Mouse (Mus musculus): ENCODE measurements around the gene Ctsl.
A peak's percentile ranks its signal among the peaks of the same experiment; 100 is the strongest.

The Ctsl gene

DNA sequence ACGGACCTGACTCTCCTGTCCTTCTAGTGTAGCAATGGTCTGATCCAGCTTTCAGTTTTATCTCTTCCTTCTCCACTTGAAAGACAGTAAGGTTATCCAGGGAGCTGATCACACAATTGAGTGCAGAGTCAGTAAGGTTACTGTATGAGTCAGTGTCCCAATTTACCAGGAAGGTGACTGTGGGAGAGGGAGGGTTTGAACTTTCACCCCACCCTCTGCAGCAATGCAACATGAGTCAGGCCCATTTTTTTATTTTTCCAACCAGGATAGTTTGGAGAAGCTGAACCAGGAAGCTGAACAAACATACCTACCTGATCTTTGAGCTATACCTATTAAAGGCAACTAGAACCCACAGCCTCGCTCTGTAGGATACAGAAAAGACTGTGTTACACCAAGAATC lies 21.2 kb downstream of the Ctsl start:
- H3K4me3 ChIP-seq (replicated peaks; ENCODE audit: low read length): no peak overlapping the region
- H3K36me3 ChIP-seq (ENCODE audit: insufficient read depth, low read length): no peaks in the 10 kb centered on the region
- peaks cover 1% of the 10 kb centered on the region; the same call in 1 of the 2 replicates for H3K4me1 ChIP-seq (replicated peaks; ENCODE audit: low read depth, low read length)
- no peaks in the 10 kb centered on the region for H3K9me3 ChIP-seq (ENCODE audit: low read length)
- no peak for TF ChIP-seq NANOG (IDR thresholded peaks at IDR 0.05; ENCODE audit: borderline replicate concordance, low read length)
- TF ChIP-seq CTCF (conservative IDR thresholded peaks at IDR 0.05; ENCODE audit: low read length): no peak
- no peak for TF ChIP-seq POU5F1 (IDR thresholded peaks at IDR 0.05; ENCODE audit: borderline replicate concordance, low read length)
- peaks cover 7% of the 10 kb centered on the region; the same call in 1 of the 2 replicates for H3K27me3 ChIP-seq (ENCODE audit: insufficient read depth, low read length)

DNA sequence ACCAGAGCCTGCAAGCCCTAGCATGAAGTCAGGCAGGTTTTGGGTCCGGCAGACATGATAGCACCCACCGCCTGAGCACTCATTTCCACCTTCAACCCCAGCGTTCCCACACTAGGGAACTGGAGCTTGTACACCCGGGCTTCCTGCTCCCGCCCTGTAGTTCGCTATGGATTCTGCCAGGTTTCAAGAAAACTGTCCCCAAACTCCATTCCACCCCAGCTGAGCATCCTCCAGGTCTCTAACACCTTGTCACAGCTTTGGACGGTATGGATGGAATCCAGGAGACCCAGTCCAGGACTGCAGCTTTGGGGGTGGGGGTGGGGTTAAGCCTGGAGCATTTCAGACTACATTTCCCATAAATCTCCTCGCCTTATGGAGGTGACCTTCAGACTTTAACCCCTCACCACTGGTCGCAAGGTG lies 26.6 kb downstream of the Ctsl start:
- Histone ChIP-seq H3K27me3 (ENCODE audit: insufficient read depth, low read length) (peaks cover 7% of the 10 kb centered on the region; the same call in 1 of the 2 replicates), H3K9me3 (ENCODE audit: low read length) (no peaks in the 10 kb centered on the region), H3K4me1 (replicated peaks; ENCODE audit: low read depth, low read length) (peaks cover 15% of the 10 kb centered on the region), H3K4me3 (replicated peaks; ENCODE audit: low read length) (peak overlapping the region; percentile 78), H3K36me3 (ENCODE audit: insufficient read depth, low read length) (no peaks in the 10 kb centered on the region)
- no peak for TF ChIP-seq POU5F1 (IDR thresholded peaks at IDR 0.05; ENCODE audit: borderline replicate concordance, low read length)
- no peak for TF ChIP-seq CTCF (conservative IDR thresholded peaks at IDR 0.05; ENCODE audit: low read length)
- no peak for TF ChIP-seq NANOG (IDR thresholded peaks at IDR 0.05; ENCODE audit: borderline replicate concordance, low read length)

DNA sequence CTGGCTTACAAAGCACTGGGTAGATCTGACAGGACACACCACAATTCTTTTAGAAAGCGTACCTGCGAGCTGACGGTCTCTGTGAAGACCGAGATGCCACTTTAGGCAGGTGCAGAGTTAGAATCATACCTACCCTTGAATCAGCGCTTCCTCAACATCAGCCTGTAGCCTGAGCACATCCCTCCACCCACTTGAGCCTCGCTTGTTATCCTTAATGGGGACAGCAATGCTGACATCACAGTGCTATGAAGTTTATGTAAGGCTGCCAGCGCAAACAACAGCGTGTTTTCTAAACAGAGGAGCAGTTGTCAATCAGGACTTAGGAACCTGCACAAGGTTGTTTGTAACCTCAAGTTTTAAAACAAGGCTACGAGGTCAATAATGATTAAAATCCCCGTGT lies 27.1 kb downstream of the Ctsl start:
- TF ChIP-seq POU5F1 (IDR thresholded peaks at IDR 0.05; ENCODE audit: borderline replicate concordance, low read length): no peak
- TF ChIP-seq NANOG (IDR thresholded peaks at IDR 0.05; ENCODE audit: borderline replicate concordance, low read length): no peak
- TF ChIP-seq CTCF (conservative IDR thresholded peaks at IDR 0.05; ENCODE audit: low read length): no peak
- Histone ChIP-seq H3K4me1 (replicated peaks; ENCODE audit: low read depth, low read length) (peaks cover 15% of the 10 kb centered on the region), H3K27me3 (ENCODE audit: insufficient read depth, low read length) (0 out of 2 replicates have a peak, but pooled peaks cover 5% of the 10 kb centered on the region), H3K36me3 (ENCODE audit: insufficient read depth, low read length) (no peaks in the 10 kb centered on the region), H3K4me3 (replicated peaks; ENCODE audit: low read length) (peak overlapping the region; percentile 78), H3K9me3 (ENCODE audit: low read length) (no peaks in the 10 kb centered on the region)

DNA sequence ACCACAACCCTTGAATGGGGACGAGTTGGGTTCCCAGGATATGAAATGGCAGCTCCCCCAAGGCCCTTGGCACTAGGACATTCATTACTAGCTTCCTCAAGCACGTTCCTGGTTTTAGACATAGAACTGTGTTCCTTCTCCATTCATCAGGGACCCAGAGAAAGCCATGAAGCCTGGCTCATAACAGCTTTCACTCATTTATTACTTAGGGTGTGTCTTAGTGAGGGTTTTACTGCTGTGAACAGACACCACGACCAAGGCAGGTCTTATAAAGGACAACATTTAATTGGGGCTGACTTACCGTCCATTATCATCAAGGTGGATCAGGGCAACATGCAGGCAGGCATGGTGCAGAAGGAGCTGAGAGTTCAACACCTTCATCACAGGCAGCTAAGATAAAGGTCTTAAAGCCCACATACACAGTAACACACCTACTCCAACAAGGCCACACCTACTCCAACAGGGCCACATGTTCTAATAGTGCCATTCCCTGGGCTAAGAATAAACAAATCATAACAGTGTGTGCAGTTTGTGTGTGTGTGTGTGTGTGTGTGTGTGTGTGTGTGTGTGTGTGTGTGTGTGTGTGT lies 35.1 kb downstream of the Ctsl start:
- no peaks in the 10 kb centered on the region for H3K4me1 ChIP-seq (replicated peaks; ENCODE audit: low read depth, low read length)
- no peak for TF ChIP-seq NANOG (IDR thresholded peaks at IDR 0.05; ENCODE audit: borderline replicate concordance, low read length)

DNA sequence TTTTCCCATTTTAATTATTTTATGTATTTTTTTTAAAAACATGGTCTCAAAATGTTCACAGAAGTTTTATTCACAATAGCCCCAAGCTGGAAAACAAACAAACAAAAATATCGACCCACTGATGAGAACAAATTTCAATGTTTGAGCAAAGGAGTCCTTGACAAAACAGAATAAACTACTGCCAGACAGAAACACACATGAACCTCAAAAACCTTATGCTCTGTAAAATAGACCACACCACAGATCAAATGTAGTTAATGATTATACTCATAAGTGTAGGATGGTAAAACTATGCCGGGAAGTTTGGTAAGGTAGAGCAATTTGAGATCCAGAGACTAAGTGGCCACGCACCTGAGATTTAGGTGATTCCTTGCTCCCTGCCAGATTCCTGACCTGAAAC lies 37.6 kb downstream of the Ctsl start:
- TF ChIP-seq NANOG (IDR thresholded peaks at IDR 0.05; ENCODE audit: borderline replicate concordance, low read length): no peak
- no peak for TF ChIP-seq POU5F1 (IDR thresholded peaks at IDR 0.05; ENCODE audit: borderline replicate concordance, low read length)
- TF ChIP-seq CTCF (conservative IDR thresholded peaks at IDR 0.05; ENCODE audit: low read length): no peak
- Histone ChIP-seq H3K4me1 (replicated peaks; ENCODE audit: low read depth, low read length) (peaks cover 5% of the 10 kb centered on the region), H3K27me3 (ENCODE audit: insufficient read depth, low read length) (no peaks in the 10 kb centered on the region), H3K36me3 (ENCODE audit: insufficient read depth, low read length) (no peaks in the 10 kb centered on the region), H3K9me3 (ENCODE audit: low read length) (no peaks in the 10 kb centered on the region), H3K4me3 (replicated peaks; ENCODE audit: low read length) (no peak overlapping the region)

More for the DNA sequence above, 35.1 kb downstream of the Ctsl start:
- Histone ChIP-seq H3K27me3 (ENCODE audit: insufficient read depth, low read length) (no peaks in the 10 kb centered on the region), H3K36me3 (ENCODE audit: insufficient read depth, low read length) (no peaks in the 10 kb centered on the region), H3K9me3 (ENCODE audit: low read length) (no peaks in the 10 kb centered on the region), H3K4me3 (replicated peaks; ENCODE audit: low read length) (no peak overlapping the region)

DNA sequence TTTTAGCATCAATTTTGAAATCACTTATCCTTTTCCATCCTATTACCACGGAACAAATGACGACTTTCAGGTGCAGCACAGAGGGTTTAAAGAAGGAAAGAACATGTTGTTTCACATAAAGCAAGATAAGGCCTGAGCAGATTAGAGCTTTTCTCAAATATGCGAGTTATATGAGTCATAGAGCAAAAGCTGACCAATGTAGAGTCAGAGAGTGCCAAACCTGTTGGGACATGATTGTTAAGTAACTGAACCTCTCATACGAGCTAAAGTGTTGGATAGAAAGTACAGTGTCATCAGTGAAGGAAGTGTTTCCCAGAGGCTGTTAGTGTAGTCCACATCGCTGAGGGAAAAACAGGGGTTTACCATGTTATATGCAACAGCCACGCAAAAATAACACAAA lies 38.4 kb downstream of the Ctsl start:
- Histone ChIP-seq H3K36me3 (ENCODE audit: insufficient read depth, low read length) (no peaks in the 10 kb centered on the region), H3K4me3 (replicated peaks; ENCODE audit: low read length) (no peak overlapping the region), H3K4me1 (replicated peaks; ENCODE audit: low read depth, low read length) (peaks cover 5% of the 10 kb centered on the region), H3K9me3 (ENCODE audit: low read length) (no peaks in the 10 kb centered on the region), H3K27me3 (ENCODE audit: insufficient read depth, low read length) (no peaks in the 10 kb centered on the region)
- TF ChIP-seq CTCF (conservative IDR thresholded peaks at IDR 0.05; ENCODE audit: low read length): no peak
- TF ChIP-seq NANOG (IDR thresholded peaks at IDR 0.05; ENCODE audit: borderline replicate concordance, low read length): no peak
- no peak for TF ChIP-seq POU5F1 (IDR thresholded peaks at IDR 0.05; ENCODE audit: borderline replicate concordance, low read length)

DNA sequence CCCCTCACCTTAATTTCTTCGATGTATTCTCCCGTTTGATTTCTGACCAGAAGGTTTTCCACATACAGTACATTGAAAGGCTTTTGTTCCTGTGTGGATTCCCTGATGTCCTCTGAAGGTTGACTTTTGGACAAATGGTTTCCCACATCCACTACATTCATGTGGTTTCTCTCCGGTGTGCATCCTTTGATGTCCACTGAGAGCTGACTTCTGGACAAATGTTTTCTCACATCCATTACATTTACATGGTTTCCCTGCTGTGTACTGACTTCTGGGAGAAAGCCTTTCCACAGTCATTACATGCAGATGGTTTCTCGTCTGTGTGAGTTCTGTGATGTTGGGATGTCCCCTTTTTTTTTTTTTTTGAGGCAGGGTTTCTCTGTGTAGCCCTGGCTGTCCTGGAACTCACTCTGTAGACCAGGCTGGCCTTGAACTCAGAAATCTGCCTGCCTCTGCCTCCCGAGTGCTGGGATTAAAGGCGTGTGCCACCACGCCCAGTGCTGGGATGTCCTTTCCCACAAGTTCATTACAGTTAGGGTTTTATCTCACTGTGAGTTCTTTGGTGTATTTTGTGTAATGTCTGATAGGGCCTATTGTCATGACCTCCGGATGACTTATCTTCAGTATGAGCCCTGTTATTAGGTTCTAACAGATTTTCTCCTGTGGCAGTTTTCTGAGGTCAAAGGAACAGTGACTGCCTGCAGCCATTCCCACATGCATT lies 48.0 kb downstream of the Ctsl start:
- Histone ChIP-seq H3K9me3 (ENCODE audit: low read length) (no peaks in the 10 kb centered on the region), H3K36me3 (ENCODE audit: insufficient read depth, low read length) (no peaks in the 10 kb centered on the region), H3K4me1 (replicated peaks; ENCODE audit: low read depth, low read length) (peaks cover 34% of the 10 kb centered on the region), H3K27me3 (ENCODE audit: insufficient read depth, low read length) (no peaks in the 10 kb centered on the region), H3K4me3 (replicated peaks; ENCODE audit: low read length) (no peak overlapping the region)
- 0 out of 2 replicates have a peak, but pooled peaks have one; percentile 43 for TF ChIP-seq NANOG (IDR thresholded peaks at IDR 0.05; ENCODE audit: borderline replicate concordance, low read length)
- no peak for TF ChIP-seq CTCF (conservative IDR thresholded peaks at IDR 0.05; ENCODE audit: low read length)
- no peak for TF ChIP-seq POU5F1 (IDR thresholded peaks at IDR 0.05; ENCODE audit: borderline replicate concordance, low read length)

DNA sequence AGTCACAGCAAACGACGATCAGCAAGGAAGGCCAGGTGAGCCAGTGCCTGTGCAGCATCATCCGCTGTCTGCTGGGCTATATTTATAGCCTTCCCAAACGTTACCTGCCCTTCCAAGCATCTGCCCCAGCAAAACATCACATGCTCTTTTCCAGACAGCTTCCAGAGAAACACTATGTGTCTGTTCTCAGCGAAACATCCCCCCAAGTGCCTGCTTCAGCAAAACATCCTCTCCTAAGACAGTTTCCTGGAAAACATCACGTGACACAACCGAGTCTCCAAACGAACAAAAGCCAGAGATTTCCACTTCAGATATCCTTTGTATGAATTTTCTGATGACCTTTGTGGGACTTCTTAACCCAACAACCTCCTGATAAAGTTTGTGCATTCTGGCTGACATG lies 50.4 kb downstream of the Ctsl start:
- Histone ChIP-seq H3K27me3 (ENCODE audit: insufficient read depth, low read length) (no peaks in the 10 kb centered on the region), H3K4me1 (replicated peaks; ENCODE audit: low read depth, low read length) (peaks cover 34% of the 10 kb centered on the region), H3K36me3 (ENCODE audit: insufficient read depth, low read length) (no peaks in the 10 kb centered on the region), H3K4me3 (replicated peaks; ENCODE audit: low read length) (no peak overlapping the region), H3K9me3 (ENCODE audit: low read length) (no peaks in the 10 kb centered on the region)
- TF ChIP-seq CTCF (conservative IDR thresholded peaks at IDR 0.05; ENCODE audit: low read length) (no peak), NANOG (IDR thresholded peaks at IDR 0.05; ENCODE audit: borderline replicate concordance, low read length) (no peak), POU5F1 (IDR thresholded peaks at IDR 0.05; ENCODE audit: borderline replicate concordance, low read length) (no peak)

Data from E14TG2a.4 (cell line).